Mouse (Mus musculus) B cell, adult 67 days (primary cell): Measurements from ENCODE around the gene Mprip. TPM values are rescaled to one million over a fixed set of nuclear protein-coding genes. Genes with fewer than 3 reads are reported as not detected.

Source experiments
- total RNA-seq, 2 experiments: library from RNA; stranded (reverse); gene quantifications; 4 replicates each; pipeline ENCODE4 v1.2.4; 2023

Mprip gene
- total RNA-seq, result 100 to 1,000 TPM; 102 to 110 TPM

GRCm38 (mm10) chr11:59661005-59661404, at the start of gene Mprip:
Gene Mprip (plus strand): TSS chr11:59661305.

DNA sequence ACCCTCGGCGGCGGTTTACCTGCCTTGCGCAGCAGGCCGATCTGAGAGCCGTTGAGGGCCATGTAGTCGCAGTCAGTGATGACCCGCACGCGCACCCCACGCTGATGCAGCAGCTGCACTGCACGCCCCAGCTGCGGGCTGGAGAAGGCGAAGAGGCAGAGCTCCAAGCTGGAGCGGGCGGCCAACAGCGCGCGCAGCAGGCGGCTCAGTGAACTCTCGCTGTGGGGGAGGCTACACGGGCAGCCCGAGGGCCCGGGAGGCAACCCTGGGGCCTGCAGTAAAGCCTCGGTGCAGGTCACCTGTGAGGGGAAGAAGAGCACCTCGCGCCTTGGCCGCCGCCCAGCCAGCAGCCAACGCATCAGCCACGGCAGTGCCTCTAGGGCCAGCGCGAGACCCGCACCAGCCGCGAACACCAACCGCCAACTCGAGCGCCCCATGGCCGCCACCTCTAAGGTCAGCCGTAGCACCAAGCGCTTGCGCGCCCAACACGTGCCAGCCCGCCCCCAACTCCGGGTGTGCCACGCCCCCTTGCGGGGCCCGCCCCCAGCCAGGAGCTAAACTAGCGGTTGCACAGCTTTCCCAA, 126.2 kb downstream of the Mprip start, which contains the start of gene Pld6:
Pld6 (minus strand) TSS at position 447 of the 583 bp plus-strand sequence.

DNA sequence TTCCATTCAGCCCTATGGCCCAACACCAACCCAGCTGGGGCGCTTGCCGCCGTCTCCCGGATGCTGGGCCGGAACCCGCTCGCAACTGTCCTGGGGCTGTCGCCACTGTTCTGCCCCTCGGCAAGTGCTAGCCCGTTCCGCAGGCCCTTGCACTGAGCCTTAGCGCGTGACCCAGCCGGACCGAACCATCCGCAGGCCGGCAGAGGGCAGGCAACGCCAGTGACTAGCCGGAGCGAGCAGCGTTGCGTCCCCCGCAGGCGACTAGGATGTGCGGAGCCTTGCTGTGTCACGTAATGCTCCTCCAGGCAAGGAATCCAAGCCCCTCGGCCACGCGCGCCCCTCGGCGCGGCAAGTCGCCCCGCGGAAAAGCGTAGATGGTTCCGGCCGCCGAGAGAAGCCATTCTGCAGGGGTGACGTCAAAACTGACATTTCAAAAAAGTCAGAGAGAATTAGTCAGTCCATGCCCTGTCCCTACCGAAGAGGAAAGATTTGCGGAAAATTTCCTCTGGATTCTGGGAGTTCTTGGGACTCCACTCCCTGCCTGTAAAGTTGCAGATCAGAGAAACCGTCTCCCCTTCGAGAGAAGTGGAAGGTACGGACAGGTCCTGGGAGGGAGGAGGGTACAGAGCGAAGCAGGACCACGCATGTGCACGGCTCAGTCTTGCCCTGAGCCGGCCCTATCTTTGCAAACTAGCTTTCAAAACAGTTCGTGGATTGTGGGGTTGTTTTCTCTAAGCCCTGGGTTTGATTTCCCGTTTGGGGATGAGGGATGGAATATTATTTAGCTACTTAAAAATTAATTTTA, 148.8 kb downstream of the Mprip start, which contains the start of gene Flcn:
Flcn (minus strand) TSS at position 347 of the 805 bp plus-strand sequence.

Other genes with a start within 250 kb of the Mprip start
- 10 to 100 TPM; 12.6 to 15.7 TPM for gene Jmjd4, start 211.3 kb upstream of the Mprip start, total RNA-seq
- gene Snap47, start 210.1 kb upstream of the Mprip start, total RNA-seq, result 10 to 100 TPM; 12.3 to 26.1 TPM
- gene Zfp867, start 188.8 kb upstream of the Mprip start, total RNA-seq, result 1 to 10 TPM; 4.1 to 5.3 TPM
- gene Zkscan17, start 134.6 kb upstream of the Mprip start, total RNA-seq, result 10 to 100 TPM; 16.3 to 20.3 TPM
- gene Nlrp3, start 119.7 kb upstream of the Mprip start, total RNA-seq, result under 1 TPM; 0.23 to 0.56 TPM
- not detected for gene Olfr222, start 85.1 kb upstream of the Mprip start, total RNA-seq
- not detected for gene Olfr223, start 68.0 kb upstream of the Mprip start, total RNA-seq
- gene Pld6, start 126.3 kb downstream of the Mprip start, total RNA-seq, result under 1 TPM in 1 of 2 experiments, not detected in 1; 0.44 TPM
- gene Flcn, start 148.7 kb downstream of the Mprip start, total RNA-seq, result 100 to 1,000 TPM in 1 of 2 experiments, 10 to 100 TPM in 1; 81.5 to 119 TPM
- 10 to 100 TPM in 1 of 2 experiments, 1 to 10 TPM in 1; 9.8 to 12.2 TPM for gene Nt5m, start 178.1 kb downstream of the Mprip start, total RNA-seq
- gene Cops3, start 178.5 kb downstream of the Mprip start, total RNA-seq, result 10 to 100 TPM; 89.8 to 93.1 TPM